Mouse (Mus musculus): ENCODE measurements around the gene Zfp42. TPM values are rescaled to one million over a fixed set of nuclear protein-coding genes. Genes with fewer than 3 reads are reported as not detected.

The Zfp42 gene
- polyA plus RNA-seq, 1 experiment from 2014 or later, result not detected

Other genes with a start within 250 kb of the Zfp42 start
- not detected in 2 replicates for gene Triml1, start 165.5 kb downstream of the Zfp42 start, polyA plus RNA-seq (2015; fragmentation: Nextera tagmentation; extraction: Ambion mirVana)
- gene Triml2, start 126.4 kb downstream of the Zfp42 start, polyA plus RNA-seq (2015; fragmentation: Nextera tagmentation; extraction: Ambion mirVana), result not detected in 2 replicates
- not detected in 2 replicates for gene Adam26b, start 221.1 kb upstream of the Zfp42 start, polyA plus RNA-seq (2015; fragmentation: Nextera tagmentation; extraction: Ambion mirVana)

Data from lung, embryonic 15.5 days (tissue).